Mouse (Mus musculus): ENCODE measurements around the gene Tuba8.

The Tuba8 gene

GRCm38 (mm10) chr6:121176731-121177098 lies 33.8 kb upstream of the Tuba8 start:
- Histone ChIP-seq H3K4me3 (replicated peaks; ENCODE audit: low read length) (peak overlapping the region; percentile 3; the same call in 1 of the 2 replicates), H3K9me3 (ENCODE audit: low read length) (no peaks in the 10 kb centered on the region), H3K36me3 (ENCODE audit: insufficient read depth, low read length) (no peaks in the 10 kb centered on the region), H3K27me3 (ENCODE audit: insufficient read depth, low read length) (peaks cover 19% of the 10 kb centered on the region), H3K4me1 (replicated peaks; ENCODE audit: low read depth, low read length) (peaks cover 34% of the 10 kb centered on the region)
- TF ChIP-seq NANOG (IDR thresholded peaks at IDR 0.05; ENCODE audit: borderline replicate concordance, low read length) (no peak), POU5F1 (IDR thresholded peaks at IDR 0.05; ENCODE audit: borderline replicate concordance, low read length) (no peak), CTCF (conservative IDR thresholded peaks at IDR 0.05; ENCODE audit: low read length) (no peak)

- Histone ChIP-seq H3K36me3 (ENCODE audit: insufficient read depth, low read length) (no peaks in the 10 kb centered on the region), H3K4me1 (replicated peaks; ENCODE audit: low read depth, low read length) (peaks cover 34% of the 10 kb centered on the region), H3K9me3 (ENCODE audit: low read length) (no peaks in the 10 kb centered on the region), H3K27me3 (ENCODE audit: insufficient read depth, low read length) (peaks cover 19% of the 10 kb centered on the region), H3K4me3 (replicated peaks; ENCODE audit: low read length) (peak overlapping the region; percentile 32; the same call in 1 of the 2 replicates)
- TF ChIP-seq NANOG (IDR thresholded peaks at IDR 0.05; ENCODE audit: borderline replicate concordance, low read length) (no peak), CTCF (conservative IDR thresholded peaks at IDR 0.05; ENCODE audit: low read length) (no peak), POU5F1 (IDR thresholded peaks at IDR 0.05; ENCODE audit: borderline replicate concordance, low read length) (no peak)
Observed at GRCm38 (mm10) chr6:121177118-121177708, 33.3 kb upstream of the Tuba8 start.

GRCm38 (mm10) chr6:121178700-121179358 lies 31.7 kb upstream of the Tuba8 start:
- Histone ChIP-seq H3K36me3 (ENCODE audit: insufficient read depth, low read length) (no peaks in the 10 kb centered on the region), H3K9me3 (ENCODE audit: low read length) (no peaks in the 10 kb centered on the region), H3K4me3 (replicated peaks; ENCODE audit: low read length) (no peak overlapping the region), H3K4me1 (replicated peaks; ENCODE audit: low read depth, low read length) (peaks cover 41% of the 10 kb centered on the region), H3K27me3 (ENCODE audit: insufficient read depth, low read length) (peaks cover 9% of the 10 kb centered on the region)
- TF ChIP-seq NANOG (IDR thresholded peaks at IDR 0.05; ENCODE audit: borderline replicate concordance, low read length) (no peak), CTCF (conservative IDR thresholded peaks at IDR 0.05; ENCODE audit: low read length) (peak; percentile 83)

GRCm38 (mm10) chr6:121179846-121180245 lies 30.6 kb upstream of the Tuba8 start:
- peaks cover 51% of the 10 kb centered on the region for H3K4me1 ChIP-seq (replicated peaks; ENCODE audit: low read depth, low read length)
- no peaks in the 10 kb centered on the region for H3K9me3 ChIP-seq (ENCODE audit: low read length)
- H3K36me3 ChIP-seq (ENCODE audit: insufficient read depth, low read length), result no peaks in the 10 kb centered on the region
- peaks cover 11% of the 10 kb centered on the region for H3K27me3 ChIP-seq (ENCODE audit: insufficient read depth, low read length)
- no peak overlapping the region for H3K4me3 ChIP-seq (replicated peaks; ENCODE audit: low read length)
- TF ChIP-seq POU5F1 (IDR thresholded peaks at IDR 0.05; ENCODE audit: borderline replicate concordance, low read length) (no peak), CTCF (conservative IDR thresholded peaks at IDR 0.05; ENCODE audit: low read length) (no peak)

GRCm38 (mm10) chr6:121183414-121184173 lies 26.9 kb upstream of the Tuba8 start, which contains the start of gene Pex26:
TSS of gene Pex26 (plus strand) at chr6:121183667.
- Histone ChIP-seq H3K4me1 (replicated peaks; ENCODE audit: low read depth, low read length) (peaks cover 45% of the 10 kb centered on the region), H3K4me3 (replicated peaks; ENCODE audit: low read length) (peak within 1 kb of the TSS; percentile 93), H3K9me3 (ENCODE audit: low read length) (no peaks in the 10 kb centered on the region), H3K27me3 (ENCODE audit: insufficient read depth, low read length) (peaks cover 16% of the 10 kb centered on the region), H3K36me3 (ENCODE audit: insufficient read depth, low read length) (peaks cover 24% of the 10 kb centered on the region)
- TF ChIP-seq POU5F1 (IDR thresholded peaks at IDR 0.05; ENCODE audit: borderline replicate concordance, low read length) (no peak), CTCF (conservative IDR thresholded peaks at IDR 0.05; ENCODE audit: low read length) (no peak), NANOG (IDR thresholded peaks at IDR 0.05; ENCODE audit: borderline replicate concordance, low read length) (no peak)

- peaks cover 45% of the 10 kb centered on the region for H3K4me1 ChIP-seq (replicated peaks; ENCODE audit: low read depth, low read length)
- H3K4me3 ChIP-seq (replicated peaks; ENCODE audit: low read length), result peak overlapping the region; percentile 93
- TF ChIP-seq CTCF (conservative IDR thresholded peaks at IDR 0.05; ENCODE audit: low read length) (peak; percentile 41; the same call in 1 of the 2 replicates), NANOG (IDR thresholded peaks at IDR 0.05; ENCODE audit: borderline replicate concordance, low read length) (no peak), POU5F1 (IDR thresholded peaks at IDR 0.05; ENCODE audit: borderline replicate concordance, low read length) (no peak)
- H3K27me3 ChIP-seq (ENCODE audit: insufficient read depth, low read length), result peaks cover 16% of the 10 kb centered on the region
- peaks cover 24% of the 10 kb centered on the region for H3K36me3 ChIP-seq (ENCODE audit: insufficient read depth, low read length)
- H3K9me3 ChIP-seq (ENCODE audit: low read length), result no peaks in the 10 kb centered on the region
Observed at GRCm38 (mm10) chr6:121184198-121185140, 26.0 kb upstream of the Tuba8 start.

- peaks cover 16% of the 10 kb centered on the region for H3K27me3 ChIP-seq (ENCODE audit: insufficient read depth, low read length)
- peaks cover 30% of the 10 kb centered on the region for H3K36me3 ChIP-seq (ENCODE audit: insufficient read depth, low read length)
- TF ChIP-seq NANOG (IDR thresholded peaks at IDR 0.05; ENCODE audit: borderline replicate concordance, low read length) (no peak), POU5F1 (IDR thresholded peaks at IDR 0.05; ENCODE audit: borderline replicate concordance, low read length) (no peak), CTCF (conservative IDR thresholded peaks at IDR 0.05; ENCODE audit: low read length) (no peak)
- peaks cover 47% of the 10 kb centered on the region for H3K4me1 ChIP-seq (replicated peaks; ENCODE audit: low read depth, low read length)
- no peak overlapping the region for H3K4me3 ChIP-seq (replicated peaks; ENCODE audit: low read length)
- no peaks in the 10 kb centered on the region for H3K9me3 ChIP-seq (ENCODE audit: low read length)
Observed at GRCm38 (mm10) chr6:121185232-121185631, 25.3 kb upstream of the Tuba8 start.
